Mouse (Mus musculus) myocyte (in vitro differentiated cells): ENCODE results near the gene Slc39a11.

Experiments used
- MAX ChIP-seq: IDR thresholded peaks from one replicate; pipeline ENCODE4 v1.6.1; 2011; ENCODE audit warnings: low read depth, mild to moderate bottlenecking, control low read depth
- MYOG ChIP-seq, 3 experiments: IDR thresholded peaks; one replicate each; pipeline ENCODE4 v1.6.1; 2011; ENCODE audit warnings: control low read depth in 2 of 3, low read depth in 2 of 3, mild to moderate bottlenecking in 2 of 3; ENCODE audit not compliant: insufficient read length in 2 of 3, control insufficient read depth in 1 of 3, insufficient read depth in 1 of 3
- POLR2A ChIP-seq: IDR thresholded peaks from one replicate; pipeline ENCODE4 v1.6.1; 2011; ENCODE audit warnings: low read depth, mild to moderate bottlenecking, control low read depth, moderate library complexity; ENCODE audit not compliant: insufficient read length
- POLR2AphosphoS2 ChIP-seq: IDR thresholded peaks from one replicate; pipeline ENCODE4 v1.6.1; 2011; ENCODE audit warnings: low read depth, control low read depth; ENCODE audit not compliant: insufficient read length
- SRF ChIP-seq: IDR thresholded peaks from one replicate; pipeline ENCODE4 v1.6.1; 2011; ENCODE audit warnings: low read depth; ENCODE audit not compliant: control insufficient read depth, insufficient read length
- TCF12 ChIP-seq: IDR thresholded peaks from one replicate; pipeline ENCODE4 v1.6.1; 2011; ENCODE audit warnings: mild to moderate bottlenecking, control low read depth; ENCODE audit not compliant: poor library complexity, insufficient read depth, severe bottlenecking
- USF1 ChIP-seq: IDR thresholded peaks from one replicate; pipeline ENCODE4 v1.6.1; 2011; ENCODE audit warnings: low read depth, mild to moderate bottlenecking, control low read depth, moderate library complexity

- TF ChIP-seq USF1 (no peak), MAX (no peak), SRF (no peak), MYOG (IDR thresholded peaks at IDR 0.05; ENCODE audit: control insufficient read depth in 1 of 3, insufficient read depth in 1 of 3, insufficient read length in 2 of 3, low read depth in 2 of 3) (no peak), POLR2A (no peak), TCF12 (no peak), POLR2AphosphoS2 (no peak)
These were observed 23.7 kb upstream of the Slc39a11 start for GRCm38 (mm10) chr11:113673614-113674013.
